Mouse (Mus musculus): ENCODE data around the gene Tollip. TPM values are rescaled to one million over a fixed set of nuclear protein-coding genes. Genes with fewer than 3 reads are reported as not detected.
A peak's percentile ranks its signal among the peaks of the same experiment; 100 is the strongest.
"Not testable (repeated sequence)": the region's sequence is repeated elsewhere in the genome, so short reads cannot be mapped to it uniquely, and the experiment has no call there.

Gene Tollip
- total RNA-seq, 2 experiments from 2014 or later, result 29.0 to 30.7 TPM

GRCm38 (mm10) chr7:141934128-141934898, 16.0 kb upstream of the Tollip start:
- no peak for ATAC-seq (ENCODE audit: poor library complexity, severe bottlenecking)

GRCm38 (mm10) chr7:141928642-141929041, 10.3 kb upstream of the Tollip start:
- ATAC-seq (ENCODE audit: poor library complexity, severe bottlenecking), result no peak

GRCm38 (mm10) chr7:141924917-141925316, 6.6 kb upstream of the Tollip start:
- ATAC-seq (ENCODE audit: poor library complexity, severe bottlenecking), result peak; percentile 88

- ATAC-seq (ENCODE audit: poor library complexity, severe bottlenecking), result not testable (repeated sequence)
Measured at GRCm38 (mm10) chr7:141924121-141924520, 5.8 kb upstream of the Tollip start.

- ATAC-seq (ENCODE audit: poor library complexity, severe bottlenecking), result peak; percentile 99
Measured at GRCm38 (mm10) chr7:141911305-141911704, 7.0 kb downstream of the Tollip start.

GRCm38 (mm10) chr7:141908591-141908990, 9.7 kb downstream of the Tollip start:
- no peak for ATAC-seq (ENCODE audit: poor library complexity, severe bottlenecking)

- ATAC-seq (ENCODE audit: poor library complexity, severe bottlenecking), result no peak
Measured at GRCm38 (mm10) chr7:141902791-141903190, 15.5 kb downstream of the Tollip start.

GRCm38 (mm10) chr7:141902269-141902729, 16.0 kb downstream of the Tollip start:
- peak; percentile 89 for ATAC-seq (ENCODE audit: poor library complexity, severe bottlenecking)

- ATAC-seq (ENCODE audit: poor library complexity, severe bottlenecking), result peak; percentile 32
Measured at GRCm38 (mm10) chr7:141901825-141902224, 16.5 kb downstream of the Tollip start.

GRCm38 (mm10) chr7:141892151-141892550, 26.2 kb downstream of the Tollip start:
- no peak for ATAC-seq (ENCODE audit: poor library complexity, severe bottlenecking)

GRCm38 (mm10) chr7:141878813-141879212, 39.5 kb downstream of the Tollip start:
- no peak for ATAC-seq (ENCODE audit: poor library complexity, severe bottlenecking)

GRCm38 (mm10) chr7:141874891-141875290, 43.4 kb downstream of the Tollip start:
- no peak for ATAC-seq (ENCODE audit: poor library complexity, severe bottlenecking)

- no peak for ATAC-seq (ENCODE audit: poor library complexity, severe bottlenecking)
Measured at GRCm38 (mm10) chr7:141870553-141870952, 47.8 kb downstream of the Tollip start.

- ATAC-seq (ENCODE audit: poor library complexity, severe bottlenecking), result no peak
Measured at GRCm38 (mm10) chr7:141869644-141870043, 48.7 kb downstream of the Tollip start.

GRCm38 (mm10) chr7:141861046-141861445, 57.3 kb downstream of the Tollip start:
- 0 out of 2 replicates have a peak, but pooled peaks have one; percentile 18 for ATAC-seq (ENCODE audit: poor library complexity, severe bottlenecking)

- ATAC-seq (ENCODE audit: poor library complexity, severe bottlenecking), result no peak
Measured at GRCm38 (mm10) chr7:141840354-141840753, 78.0 kb downstream of the Tollip start.

- no peak for ATAC-seq (ENCODE audit: poor library complexity, severe bottlenecking)
Measured at GRCm38 (mm10) chr7:141838779-141839178, 79.5 kb downstream of the Tollip start, which contains the start of gene Muc5b. TSS of gene Muc5b (plus strand) at chr7:141839070.

GRCm38 (mm10) chr7:141836423-141836822, 81.9 kb downstream of the Tollip start:
- ATAC-seq (ENCODE audit: poor library complexity, severe bottlenecking), result peak; percentile 14; the same call in 1 of the 2 replicates

GRCm38 (mm10) chr7:141835941-141836340, 82.4 kb downstream of the Tollip start:
- peak; percentile 26; the same call in 1 of the 2 replicates for ATAC-seq (ENCODE audit: poor library complexity, severe bottlenecking)
